Mouse (Mus musculus) stomach, embryonic 15.5 days (tissue): ENCODE measurements at regions not wholly inside any gene's neighbourhood (a gene's known extent, or its start where the extent isn't known, plus 50 kb on each side); places are given as distances from the start of the nearest gene placed in this dataset. TPM values are rescaled to one million over a fixed set of nuclear protein-coding genes. Genes with fewer than 3 reads are reported as not detected.

ENCODE experiments used
- ATAC-seq: fragments of 200-750 bp; cut with Nextera tagmentation; 2 replicates; pipeline ENCODE4 v1.8.0; 2017; ENCODE audit warnings: low read depth, moderate number of reproducible peaks, moderate TSS enrichment; ENCODE audit not compliant: insufficient read depth, low FRiP score
- H3K27ac ChIP-seq: fragments of 300-500 bp; sonication (generic); 2 replicates; pipeline ENCODE4 v1.5.1; 2015; ENCODE audit warnings: mild to moderate bottlenecking, inconsistent platforms
- H3K27me3 ChIP-seq: fragments of 300-500 bp; sonication (generic); replicated peaks from 2 replicates; pipeline ENCODE4 v1.6.1; 2015; ENCODE audit warnings: inconsistent platforms
- H3K36me3 ChIP-seq: fragments of 300-500 bp; sonication (generic); 2 replicates; pipeline ENCODE4 v1.6.1; 2015; ENCODE audit warnings: inconsistent platforms
- H3K4me1 ChIP-seq: fragments of 300-500 bp; sonication (generic); 2 replicates; pipeline ENCODE4 v1.6.1; 2015; ENCODE audit warnings: inconsistent platforms
- H3K4me2 ChIP-seq: fragments of 300-500 bp; sonication (generic); 2 replicates; pipeline ENCODE4 v1.6.1; 2015; ENCODE audit warnings: mild to moderate bottlenecking, inconsistent platforms
- H3K4me3 ChIP-seq: fragments of 300-500 bp; sonication (generic); replicated peaks from 2 replicates; pipeline ENCODE4 v1.5.1; 2015; ENCODE audit warnings: inconsistent platforms
- H3K9ac ChIP-seq: fragments of 300-500 bp; sonication (generic); 2 replicates; pipeline ENCODE4 v1.6.1; 2015; ENCODE audit warnings: inconsistent platforms
- H3K9me3 ChIP-seq: fragments of 300-500 bp; sonication (generic); 2 replicates; pipeline ENCODE4 v1.6.1; 2016; ENCODE audit warnings: inconsistent platforms
- WGBS: fragments of 180-500 bp; shearing (Covaris S2); methylation state at CpG from one replicate; pipeline ENCODE4 v1.1.7; 2015; 5-methylcytosine and 5-hydroxymethylcytosine counted together
- microRNA-seq: library from miRNA; unstranded; fragments of <30 nt; microRNA quantifications from one replicate; pipeline ENCODE4, GENCODE M21; 2016

DNA sequence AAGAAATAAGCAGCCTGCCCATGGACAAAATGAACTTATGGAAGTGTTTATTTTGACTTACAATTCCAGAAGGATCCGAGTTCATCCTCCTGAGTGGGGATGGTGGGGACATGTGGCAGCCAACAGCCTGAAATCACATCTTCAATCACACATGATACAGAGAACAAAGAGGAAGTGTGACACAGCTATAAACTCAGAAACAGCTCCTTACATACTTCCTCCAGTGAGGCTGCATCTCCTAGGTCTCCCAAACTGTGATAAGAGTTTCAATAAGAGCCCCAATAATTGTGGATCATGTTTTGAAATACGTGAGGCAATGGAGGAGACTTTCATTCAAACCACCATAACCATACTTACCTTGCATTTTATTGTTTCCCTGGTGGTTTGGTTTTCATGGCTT, 103.1 kb upstream of the Ccdc54 start:
- no peaks in the 10 kb centered on the region for H3K36me3 ChIP-seq
- no peaks in the 10 kb centered on the region for H3K4me1 ChIP-seq
- no peak overlapping the region for H3K4me2 ChIP-seq
- H3K27ac ChIP-seq, result no peak overlapping the region
- no peaks in the 10 kb centered on the region for H3K27me3 ChIP-seq
- no peak overlapping the region for H3K9ac ChIP-seq
- H3K4me3 ChIP-seq, result no peak overlapping the region
- H3K9me3 ChIP-seq, result no peaks in the 10 kb centered on the region
- 73% methylated on average over 2 of the region's 2 CpGs for WGBS
- ATAC-seq, result no peak

DNA sequence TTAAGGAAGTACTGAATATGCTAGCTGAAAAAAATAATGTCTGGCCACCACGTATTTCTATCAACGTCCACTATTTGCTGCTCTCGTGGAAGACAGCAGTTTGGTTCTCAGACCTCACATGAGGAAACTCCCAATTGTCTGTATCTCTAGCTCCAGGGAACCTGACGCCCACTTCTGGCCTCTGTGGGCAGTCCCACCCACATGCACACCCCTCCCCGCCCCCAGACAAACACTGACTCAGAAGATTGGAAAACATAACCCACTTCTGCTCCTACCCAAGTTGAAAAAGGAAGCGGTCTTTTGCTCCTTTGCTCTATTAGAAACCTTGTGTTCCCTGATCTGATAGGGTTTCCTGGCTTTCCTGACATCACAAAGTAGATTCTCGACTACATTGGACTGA, 99.9 kb upstream of the Ccdc54 start:
- Histone ChIP-seq H3K4me2 (no peak overlapping the region), H3K9ac (no peak overlapping the region), H3K9me3 (no peaks in the 10 kb centered on the region), H3K27me3 (no peaks in the 10 kb centered on the region), H3K27ac (no peak overlapping the region), H3K36me3 (no peaks in the 10 kb centered on the region), H3K4me3 (no peak overlapping the region), H3K4me1 (no peaks in the 10 kb centered on the region)
- ATAC-seq, result no peak
- WGBS, result 68% methylated on average over 7 of the region's 7 CpGs

DNA sequence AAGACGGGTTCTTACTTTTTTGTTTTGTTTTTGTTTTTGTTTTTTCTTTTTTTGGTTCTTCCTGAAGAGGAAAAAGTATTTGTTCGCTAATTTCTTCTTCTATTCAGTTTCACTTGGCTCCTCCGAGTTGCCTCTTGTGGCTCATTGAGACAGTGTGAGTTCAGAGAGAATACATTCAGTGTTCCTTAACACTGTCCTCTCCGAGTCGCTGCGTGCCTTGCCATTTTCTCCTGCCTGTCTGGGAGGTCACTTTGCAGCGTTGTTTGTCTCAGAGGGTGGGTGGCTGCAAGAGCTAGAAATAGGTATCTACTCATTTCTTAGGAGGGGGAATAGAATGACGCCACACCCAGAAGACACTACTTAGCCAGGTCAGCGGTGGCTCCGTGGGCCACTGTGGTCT, 98.6 kb upstream of the Ccdc54 start:
- ATAC-seq, result no peak
- Histone ChIP-seq H3K9ac (no peak overlapping the region), H3K4me3 (peak overlapping the region; percentile 20), H3K4me2 (peak overlapping the region; percentile 37; the same call in 1 of the 2 replicates), H3K27me3 (no peaks in the 10 kb centered on the region), H3K27ac (no peak overlapping the region), H3K4me1 (no peaks in the 10 kb centered on the region), H3K36me3 (no peaks in the 10 kb centered on the region), H3K9me3 (no peaks in the 10 kb centered on the region)
- WGBS, result 65% methylated on average over 10 of the region's 10 CpGs

DNA sequence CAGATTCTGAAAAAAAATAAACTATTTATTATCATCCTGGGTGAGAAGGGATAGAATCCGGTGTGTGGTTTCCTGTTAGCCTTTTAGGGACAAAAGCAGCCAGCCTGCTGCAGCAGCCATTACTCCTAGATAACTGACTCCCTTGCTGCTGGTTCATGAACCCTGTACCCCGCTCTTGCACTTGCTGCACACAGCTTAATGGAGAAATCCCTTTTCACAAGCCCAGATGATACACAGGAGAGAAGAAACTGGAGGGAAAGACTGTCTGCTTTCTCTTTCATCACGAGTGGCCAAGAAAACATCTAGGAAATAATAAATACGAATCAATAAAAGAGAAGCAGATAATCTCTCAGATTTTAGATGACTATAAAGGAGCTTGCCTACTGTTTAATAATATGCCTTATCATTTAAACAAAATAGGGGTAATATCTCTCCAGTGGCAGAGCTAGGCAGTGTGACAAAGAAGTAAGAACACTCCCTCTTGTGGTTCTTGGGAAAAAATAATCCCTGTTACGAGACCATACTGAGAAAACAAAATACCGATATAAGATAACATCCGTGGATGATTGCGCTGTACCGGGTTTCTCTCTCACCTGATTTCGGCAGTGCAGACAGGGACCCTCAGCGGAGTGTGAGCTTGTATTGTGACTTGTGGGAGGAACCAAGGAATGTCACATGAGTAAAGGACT, 98.0 kb upstream of the Ccdc54 start:
- no peaks in the 10 kb centered on the region for H3K36me3 ChIP-seq
- H3K4me2 ChIP-seq, result peak overlapping the region; percentile 37; the same call in 1 of the 2 replicates
- no peaks in the 10 kb centered on the region for H3K27me3 ChIP-seq
- H3K9ac ChIP-seq, result no peak overlapping the region
- H3K4me1 ChIP-seq, result no peaks in the 10 kb centered on the region
- 54% methylated on average over 11 of the region's 11 CpGs for WGBS
- H3K27ac ChIP-seq, result no peak overlapping the region
- H3K4me3 ChIP-seq, result peak overlapping the region; percentile 20
- ATAC-seq, result no peak
- H3K9me3 ChIP-seq, result no peaks in the 10 kb centered on the region

DNA sequence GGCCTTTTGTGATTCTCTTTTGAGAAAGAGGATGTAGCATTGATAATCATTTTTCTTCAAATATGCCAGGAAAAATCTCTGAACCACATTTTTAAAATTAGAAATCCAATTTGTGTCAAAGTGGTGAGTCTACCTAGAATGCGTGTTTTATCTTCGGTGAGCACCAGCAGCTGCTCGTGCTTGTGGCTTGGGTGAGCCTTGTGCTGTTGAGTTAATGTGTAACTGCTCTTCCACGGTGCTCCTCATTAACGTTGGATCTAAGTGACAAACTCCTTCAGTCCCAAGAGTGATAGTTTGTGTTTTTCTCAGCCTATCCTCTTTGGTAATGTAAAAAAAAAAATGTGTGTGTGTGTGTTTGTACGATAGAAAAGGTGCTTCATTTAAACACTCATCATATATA, 88.7 kb upstream of the Ccdc54 start:
- no peaks in the 10 kb centered on the region for H3K4me1 ChIP-seq
- ATAC-seq, result no peak
- no peak overlapping the region for H3K27ac ChIP-seq
- WGBS, result 62% methylated on average over 6 of the region's 6 CpGs
- no peak overlapping the region for H3K4me2 ChIP-seq
- no peak overlapping the region for H3K4me3 ChIP-seq
- H3K9ac ChIP-seq, result no peak overlapping the region
- no peaks in the 10 kb centered on the region for H3K9me3 ChIP-seq
- no peaks in the 10 kb centered on the region for H3K27me3 ChIP-seq
- H3K36me3 ChIP-seq, result no peaks in the 10 kb centered on the region

DNA sequence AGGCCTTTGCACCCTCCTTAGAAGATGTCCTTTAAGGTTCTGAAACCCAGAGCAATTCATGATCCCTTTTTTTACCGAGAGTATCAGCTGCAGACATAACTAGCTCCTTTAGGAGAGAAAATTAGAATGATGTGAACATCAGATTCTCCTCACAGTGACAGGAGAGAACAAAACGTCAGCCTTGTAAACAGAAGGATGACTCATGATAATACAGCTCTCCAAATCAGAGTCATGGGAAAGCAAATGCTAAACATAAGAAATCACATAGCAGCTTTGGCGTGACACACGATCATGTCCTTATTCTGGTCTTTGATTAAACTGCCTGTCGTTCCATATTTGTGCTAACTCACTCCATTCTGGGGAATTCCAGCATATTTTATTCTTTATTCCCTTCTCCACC, 82.4 kb upstream of the Ccdc54 start:
- no peak overlapping the region for H3K9ac ChIP-seq
- no peaks in the 10 kb centered on the region for H3K27me3 ChIP-seq
- no peak overlapping the region for H3K4me2 ChIP-seq
- no peak overlapping the region for H3K4me3 ChIP-seq
- no peak overlapping the region for H3K27ac ChIP-seq
- H3K4me1 ChIP-seq, result no peaks in the 10 kb centered on the region
- 52% methylated on average over 5 of the region's 5 CpGs for WGBS
- H3K9me3 ChIP-seq, result no peaks in the 10 kb centered on the region
- no peak for ATAC-seq
- no peaks in the 10 kb centered on the region for H3K36me3 ChIP-seq

DNA sequence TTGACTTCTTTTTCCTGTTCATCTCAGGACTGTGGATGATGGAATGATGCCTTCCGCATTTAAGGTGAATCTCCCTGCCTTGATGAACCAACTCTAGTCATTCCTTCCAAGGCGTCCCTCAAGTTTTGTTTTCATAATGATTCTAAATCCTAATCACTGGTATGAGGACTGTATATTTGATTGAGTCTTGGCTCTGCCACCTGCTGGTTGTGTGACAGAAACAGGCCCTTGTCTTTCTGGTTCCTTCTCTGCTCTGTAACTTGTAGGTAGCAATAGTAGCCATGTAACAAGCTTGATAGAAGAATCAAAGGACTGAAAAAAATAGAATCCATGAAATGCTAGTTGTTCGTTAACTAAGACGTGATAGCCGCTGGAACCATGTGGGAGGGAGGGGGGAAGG, 81.8 kb upstream of the Ccdc54 start:
- no peak overlapping the region for H3K4me2 ChIP-seq
- H3K27ac ChIP-seq, result no peak overlapping the region
- no peak for ATAC-seq
- 63% methylated on average over 5 of the region's 5 CpGs for WGBS
- no peaks in the 10 kb centered on the region for H3K36me3 ChIP-seq
- no peaks in the 10 kb centered on the region for H3K27me3 ChIP-seq
- no peak overlapping the region for H3K4me3 ChIP-seq
- no peaks in the 10 kb centered on the region for H3K9me3 ChIP-seq
- H3K4me1 ChIP-seq, result no peaks in the 10 kb centered on the region
- no peak overlapping the region for H3K9ac ChIP-seq

DNA sequence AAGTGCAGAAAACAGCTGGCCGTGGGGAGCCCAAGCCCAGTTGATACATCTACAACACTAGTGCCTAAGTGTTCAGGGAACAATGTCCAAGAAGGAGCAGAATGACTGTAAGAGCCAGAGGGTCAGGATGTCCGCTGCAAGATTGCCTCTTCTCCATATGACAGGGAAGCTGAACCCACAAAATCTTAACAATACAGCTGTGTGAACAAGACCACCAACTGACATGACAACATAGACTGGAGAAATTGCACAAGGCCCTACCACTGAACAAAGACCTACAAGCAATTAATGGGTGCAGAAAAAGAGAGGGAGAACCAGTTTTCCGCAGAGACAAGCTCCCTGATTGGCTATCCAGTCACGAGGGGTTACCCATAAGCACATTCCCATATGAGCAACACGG, 80.2 kb upstream of the Ccdc54 start:
- H3K4me3 ChIP-seq, result no peak overlapping the region
- no peaks in the 10 kb centered on the region for H3K4me1 ChIP-seq
- no peak overlapping the region for H3K27ac ChIP-seq
- no peaks in the 10 kb centered on the region for H3K9me3 ChIP-seq
- no peaks in the 10 kb centered on the region for H3K27me3 ChIP-seq
- no peak overlapping the region for H3K9ac ChIP-seq
- H3K36me3 ChIP-seq, result no peaks in the 10 kb centered on the region
- no peak for ATAC-seq
- H3K4me2 ChIP-seq, result no peak overlapping the region
- 85% methylated on average over 5 of the region's 5 CpGs for WGBS

DNA sequence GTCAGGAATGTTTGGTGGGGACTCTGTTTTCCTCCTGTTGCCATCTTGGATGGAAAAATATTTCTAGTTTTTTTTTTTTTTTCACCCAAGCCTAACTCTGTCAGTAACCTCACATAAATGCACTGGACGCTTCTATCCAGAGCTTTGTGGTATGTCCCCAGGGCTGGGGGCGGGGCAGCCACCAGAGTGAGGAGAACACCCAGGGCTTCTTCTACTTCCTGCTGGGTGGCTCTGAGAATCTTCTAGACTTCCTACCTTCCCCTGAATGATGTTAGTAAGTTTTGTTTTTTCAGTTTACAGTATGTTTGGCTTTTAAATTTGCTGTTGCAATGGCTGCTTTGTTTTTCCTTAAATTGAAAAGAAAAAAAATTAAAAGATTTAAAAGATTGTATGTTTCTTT, 73.3 kb upstream of the Ccdc54 start:
- Histone ChIP-seq H3K4me3 (no peak overlapping the region), H3K9me3 (no peaks in the 10 kb centered on the region), H3K4me1 (no peaks in the 10 kb centered on the region), H3K36me3 (no peaks in the 10 kb centered on the region), H3K27ac (no peak overlapping the region), H3K4me2 (no peak overlapping the region), H3K9ac (no peak overlapping the region), H3K27me3 (no peaks in the 10 kb centered on the region)
- WGBS, result 57% methylated on average over 2 of the region's 2 CpGs
- no peak for ATAC-seq

Small RNA genes lying in the stretch of these regions (microRNA-seq; reads per million reads assigned to microRNA genes)
- not detected for gene Mir6363
